Mouse (Mus musculus) lung, adult 18-20 months (tissue): ENCODE measurements at regions not wholly inside any gene's neighbourhood (a gene's known extent, or its start where the extent isn't known, plus 50 kb on each side); places are given as distances from the start of the nearest gene placed in this dataset.
A peak's percentile ranks its signal among the peaks of the same experiment; 100 is the strongest.

Source experiments
- DNase-seq, 2 experiments: peaks; one replicate each; pipeline ENCODE4 v3.0.0; 2022; ENCODE audit warnings: mixed read lengths in 2 of 2

GRCm38 (mm10) chr2:14544686-14545085, 58.2 kb upstream of the Cacnb2 start:
- no peak for DNase-seq

- DNase-seq = no peak
Observed at GRCm38 (mm10) chr2:14548650-14549049, 54.2 kb upstream of the Cacnb2 start.

- no peak for DNase-seq
Observed at GRCm38 (mm10) chr2:14549560-14549959, 53.3 kb upstream of the Cacnb2 start.

- DNase-seq = peak in 1 of 2 experiments; percentile 8
Observed at GRCm38 (mm10) chr2:14550826-14551225, 52.1 kb upstream of the Cacnb2 start.
